Mouse (Mus musculus): ENCODE measurements around the gene Apol9b.

GRCm38 (mm10) chr15:77756848-77757247 is 28.0 kb downstream of the Apol9b start, which contains the start of gene Apol8:
- TF ChIP-seq CTCF (IDR thresholded peaks at IDR 0.05; ENCODE audit: borderline replicate concordance, insufficient read depth, low read depth, low read length) (peak; percentile 96), POLR2A (IDR thresholded peaks at IDR 0.05; ENCODE audit: borderline replicate concordance, insufficient read depth, low read length) (no peak)
